Mouse (Mus musculus): ENCODE results near the gene Myo3b.

DNA sequence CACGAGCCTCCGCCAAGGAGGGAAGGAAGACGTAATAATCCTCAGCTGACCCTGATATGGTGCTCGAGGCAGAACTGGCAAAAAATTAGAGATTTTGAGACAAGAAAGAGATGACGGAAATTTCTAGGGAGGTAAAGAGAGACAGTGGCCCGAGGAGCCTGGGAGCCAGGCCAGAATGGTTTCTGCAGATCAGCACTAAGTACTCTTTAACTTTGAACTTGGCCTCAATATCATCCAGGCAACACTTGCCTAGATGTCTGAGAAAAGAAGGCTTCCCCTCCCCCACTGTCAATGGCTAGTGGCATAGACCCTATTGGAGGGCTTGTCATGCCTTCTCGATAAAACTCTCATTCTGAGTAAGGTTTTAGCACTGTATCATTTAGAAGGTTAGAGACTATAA is 209.7 kb downstream of the Myo3b start:
- TF ChIP-seq CTCF (IDR thresholded peaks at IDR 0.05; ENCODE audit: borderline replicate concordance, insufficient read depth, low read length) (no peak), POLR2A (IDR thresholded peaks at IDR 0.05; ENCODE audit: low read depth, low read length) (no peak)

All from embryonic fibroblast, embryonic 13.5 days (primary cell).